Mouse (Mus musculus) erythroid progenitor cell, adult 5-6 weeks (primary cell): ENCODE results near the gene Olfr1193. TPM values are rescaled to one million over a fixed set of nuclear protein-coding genes. Genes with fewer than 3 reads are reported as not detected.
"Not testable (repeated sequence)": the region's sequence is repeated elsewhere in the genome, so short reads cannot be mapped to it uniquely, and the experiment has no call there.

Experiments
- ATAC-seq: replicated peaks from 2 replicates; pipeline ENCODE4 v1.8.0; 2016; ENCODE audit warnings: moderate number of reproducible peaks, mild to moderate bottlenecking, moderate TSS enrichment, inconsistent platforms; ENCODE audit not compliant: poor library complexity, low FRiP score, severe bottlenecking
- total RNA-seq, 2 experiments: library from RNA; stranded (forward) in 1 of 2; stranded (reverse) in 1 of 2; fragments of 150-400 nt in 1 of 2; fragments of 186-747, 209-891 nt in 1 of 2; gene quantifications; 2 replicates each; pipeline versions ENCODE4 v1.2.3 to v1.2.4; 2015 to 2017; ENCODE audit warnings: low replicate concordance in 2 of 2

Gene Olfr1193
- not detected in 2 replicates for total RNA-seq (2015; ENCODE audit: low replicate concordance)
- total RNA-seq (2017; ENCODE audit: low replicate concordance) = not detected in 2 replicates

GRCm38 (mm10) chr2:88675328-88675727 lies at the start of gene Olfr1193:
Gene Olfr1193, plus strand, starts transcription at chr2:88675628.
- not testable (repeated sequence) for ATAC-seq

DNA sequence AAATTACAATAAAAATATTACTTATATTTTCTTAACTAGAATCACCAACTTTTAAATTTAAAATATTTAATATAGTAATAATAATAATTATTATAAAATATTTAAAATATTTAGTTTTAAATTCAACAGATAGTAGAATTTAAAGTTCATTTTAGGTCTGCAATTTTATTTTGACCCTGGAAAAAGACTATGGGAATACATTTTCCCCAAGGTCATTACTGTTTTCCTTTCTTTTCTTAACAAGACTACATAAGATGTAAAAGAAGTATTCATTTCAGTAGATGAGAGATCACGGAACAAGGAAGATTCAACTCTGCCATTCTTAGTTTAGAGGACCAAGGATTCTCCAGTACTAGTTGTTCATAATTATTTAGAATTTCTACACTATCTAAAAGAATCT lies 35.2 kb upstream of the Olfr1193 start, which contains the start of gene Olfr1191-ps1:
Gene Olfr1191-ps1, plus strand, starts transcription at position 301 of the 400 bp plus-strand sequence.
- ATAC-seq = not testable (repeated sequence)

DNA sequence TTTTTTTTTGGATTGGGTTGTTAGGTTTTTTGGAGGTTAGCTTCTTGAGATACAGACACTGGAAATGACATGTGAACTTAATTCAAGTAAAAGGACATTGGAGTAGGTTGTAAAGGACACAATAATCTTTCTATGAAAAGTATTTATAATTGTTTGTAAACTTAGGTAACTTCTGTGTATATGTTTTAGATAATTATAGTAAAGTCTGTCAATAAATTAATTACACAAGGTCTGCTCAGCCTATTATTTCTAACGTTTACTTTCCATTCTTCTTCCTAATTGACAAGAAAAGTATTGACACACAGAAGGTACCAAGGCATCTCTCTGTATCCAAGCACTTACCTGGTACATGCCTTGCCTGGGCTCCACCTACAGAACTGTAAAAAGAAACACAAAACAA lies 27.2 kb upstream of the Olfr1193 start, which contains the start of gene Olfr1192-ps1:
Gene Olfr1192-ps1, plus strand, starts transcription at position 301 of the 400 bp plus-strand sequence.
- ATAC-seq = no peak

GRCm38 (mm10) chr2:88689087-88689486 lies 13.7 kb downstream of the Olfr1193 start, which contains the start of gene Olfr1195:
Gene Olfr1195, minus strand, starts transcription at chr2:88689187.
- ATAC-seq = no peak

DNA sequence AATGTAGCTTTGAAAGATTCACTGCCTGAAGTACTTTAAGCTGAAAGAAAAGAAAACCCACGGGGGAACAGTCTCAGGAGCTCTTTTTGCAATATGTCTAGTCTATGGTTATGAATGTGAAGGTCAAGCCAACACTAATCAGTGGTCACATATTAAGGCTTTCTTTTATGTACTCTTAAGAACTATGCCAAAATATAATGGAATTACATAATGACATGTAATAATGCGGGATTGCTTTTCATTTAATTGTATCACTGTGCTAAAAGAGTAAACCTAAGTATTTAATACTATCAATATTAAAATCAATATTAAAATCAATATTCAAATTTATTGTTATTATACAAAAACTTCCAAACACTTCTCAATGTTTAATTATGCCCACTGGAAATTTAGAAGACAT lies 29.1 kb downstream of the Olfr1193 start, which contains the start of gene Olfr1196:
Gene Olfr1196, minus strand, starts transcription at position 101 of the 400 bp plus-strand sequence.
- ATAC-seq = no peak

Other genes starting within 250 kb of the Olfr1193 start
- not detected in 2 replicates for gene Olfr1181, start 249.5 kb upstream of the Olfr1193 start, total RNA-seq (2015; ENCODE audit: low replicate concordance)
- not detected in 2 replicates for gene Olfr1181, start 249.5 kb upstream of the Olfr1193 start, total RNA-seq (2017; ENCODE audit: low replicate concordance)
- gene Gm13757, start 226.5 kb upstream of the Olfr1193 start, total RNA-seq (2015; ENCODE audit: low replicate concordance) = not detected in 2 replicates
- not detected in 2 replicates for gene Gm13757, start 226.5 kb upstream of the Olfr1193 start, total RNA-seq (2017; ENCODE audit: low replicate concordance)
- gene Olfr1183, start 220.8 kb upstream of the Olfr1193 start, total RNA-seq (2015; ENCODE audit: low replicate concordance) = not detected in 2 replicates
- not detected in 2 replicates for gene Olfr1183, start 220.8 kb upstream of the Olfr1193 start, total RNA-seq (2017; ENCODE audit: low replicate concordance)
- not detected in 2 replicates for gene Olfr1184, start 192.0 kb upstream of the Olfr1193 start, total RNA-seq (2015; ENCODE audit: low replicate concordance)
- not detected in 2 replicates for gene Olfr1184, start 192.0 kb upstream of the Olfr1193 start, total RNA-seq (2017; ENCODE audit: low replicate concordance)
- not detected in 2 replicates for gene Olfr1185-ps1, start 182.3 kb upstream of the Olfr1193 start, total RNA-seq (2015; ENCODE audit: low replicate concordance)
- not detected in 2 replicates for gene Olfr1185-ps1, start 182.3 kb upstream of the Olfr1193 start, total RNA-seq (2017; ENCODE audit: low replicate concordance)
- not detected in 2 replicates for gene Olfr1186, start 157.1 kb upstream of the Olfr1193 start, total RNA-seq (2015; ENCODE audit: low replicate concordance)
- gene Olfr1186, start 157.1 kb upstream of the Olfr1193 start, total RNA-seq (2017; ENCODE audit: low replicate concordance) = not detected in 2 replicates
- gene Olfr1188, start 118.7 kb upstream of the Olfr1193 start, total RNA-seq (2015; ENCODE audit: low replicate concordance) = not detected in 2 replicates
- gene Olfr1188, start 118.7 kb upstream of the Olfr1193 start, total RNA-seq (2017; ENCODE audit: low replicate concordance) = not detected in 2 replicates
- gene Olfr1189, start 89.2 kb upstream of the Olfr1193 start, total RNA-seq (2015; ENCODE audit: low replicate concordance) = not detected in 2 replicates
- not detected in 2 replicates for gene Olfr1189, start 89.2 kb upstream of the Olfr1193 start, total RNA-seq (2017; ENCODE audit: low replicate concordance)
- gene Olfr1191-ps1, start 35.1 kb upstream of the Olfr1193 start, total RNA-seq (2015; ENCODE audit: low replicate concordance) = not detected in 2 replicates
- gene Olfr1191-ps1, start 35.1 kb upstream of the Olfr1193 start, total RNA-seq (2017; ENCODE audit: low replicate concordance) = not detected in 2 replicates
- gene Olfr1192-ps1, start 27.1 kb upstream of the Olfr1193 start, total RNA-seq (2015; ENCODE audit: low replicate concordance) = not detected in 2 replicates
- not detected in 2 replicates for gene Olfr1192-ps1, start 27.1 kb upstream of the Olfr1193 start, total RNA-seq (2017; ENCODE audit: low replicate concordance)
- not detected in 2 replicates for gene Olfr1195, start 13.6 kb downstream of the Olfr1193 start, total RNA-seq (2015; ENCODE audit: low replicate concordance)
- gene Olfr1195, start 13.6 kb downstream of the Olfr1193 start, total RNA-seq (2017; ENCODE audit: low replicate concordance) = not detected in 2 replicates
- not detected in 2 replicates for gene Olfr1196, start 29.0 kb downstream of the Olfr1193 start, total RNA-seq (2015; ENCODE audit: low replicate concordance)
- not detected in 2 replicates for gene Olfr1196, start 29.0 kb downstream of the Olfr1193 start, total RNA-seq (2017; ENCODE audit: low replicate concordance)
- gene Olfr1197, start 56.7 kb downstream of the Olfr1193 start, total RNA-seq (2015; ENCODE audit: low replicate concordance) = not detected in 2 replicates
- not detected in 2 replicates for gene Olfr1197, start 56.7 kb downstream of the Olfr1193 start, total RNA-seq (2017; ENCODE audit: low replicate concordance)
- gene Olfr1198, start 75.7 kb downstream of the Olfr1193 start, total RNA-seq (2015; ENCODE audit: low replicate concordance) = not detected in 2 replicates
- gene Olfr1198, start 75.7 kb downstream of the Olfr1193 start, total RNA-seq (2017; ENCODE audit: low replicate concordance) = not detected in 2 replicates
- gene Olfr1199, start 84.8 kb downstream of the Olfr1193 start, total RNA-seq (2015; ENCODE audit: low replicate concordance) = not detected in 2 replicates
- gene Olfr1199, start 84.8 kb downstream of the Olfr1193 start, total RNA-seq (2017; ENCODE audit: low replicate concordance) = not detected in 2 replicates
- not detected in 2 replicates for gene Olfr1200, start 94.9 kb downstream of the Olfr1193 start, total RNA-seq (2015; ENCODE audit: low replicate concordance)
- not detected in 2 replicates for gene Olfr1200, start 94.9 kb downstream of the Olfr1193 start, total RNA-seq (2017; ENCODE audit: low replicate concordance)
- not detected in 2 replicates for gene Olfr1201, start 117.4 kb downstream of the Olfr1193 start, total RNA-seq (2015; ENCODE audit: low replicate concordance)
- not detected in 2 replicates for gene Olfr1201, start 117.4 kb downstream of the Olfr1193 start, total RNA-seq (2017; ENCODE audit: low replicate concordance)
- not detected in 2 replicates for gene Olfr1202, start 138.9 kb downstream of the Olfr1193 start, total RNA-seq (2015; ENCODE audit: low replicate concordance)
- gene Olfr1202, start 138.9 kb downstream of the Olfr1193 start, total RNA-seq (2017; ENCODE audit: low replicate concordance) = not detected in 2 replicates
- not detected in 2 replicates for gene Olfr1205, start 154.1 kb downstream of the Olfr1193 start, total RNA-seq (2015; ENCODE audit: low replicate concordance)
- not detected in 2 replicates for gene Olfr1205, start 154.1 kb downstream of the Olfr1193 start, total RNA-seq (2017; ENCODE audit: low replicate concordance)
- gene Olfr1204, start 173.7 kb downstream of the Olfr1193 start, total RNA-seq (2015; ENCODE audit: low replicate concordance) = not detected in 2 replicates
- gene Olfr1204, start 173.7 kb downstream of the Olfr1193 start, total RNA-seq (2017; ENCODE audit: low replicate concordance) = not detected in 2 replicates
- gene Olfr1206, start 187.6 kb downstream of the Olfr1193 start, total RNA-seq (2015; ENCODE audit: low replicate concordance) = not detected in 2 replicates
- not detected in 2 replicates for gene Olfr1206, start 187.6 kb downstream of the Olfr1193 start, total RNA-seq (2017; ENCODE audit: low replicate concordance)
- not detected in 2 replicates for gene Olfr1208, start 226.7 kb downstream of the Olfr1193 start, total RNA-seq (2015; ENCODE audit: low replicate concordance)
- not detected in 2 replicates for gene Olfr1208, start 226.7 kb downstream of the Olfr1193 start, total RNA-seq (2017; ENCODE audit: low replicate concordance)
- not detected in 2 replicates for gene Olfr1209, start 239.5 kb downstream of the Olfr1193 start, total RNA-seq (2015; ENCODE audit: low replicate concordance)
- gene Olfr1209, start 239.5 kb downstream of the Olfr1193 start, total RNA-seq (2017; ENCODE audit: low replicate concordance) = not detected in 2 replicates